Mouse (Mus musculus): ENCODE data around the gene Prdm11. TPM values are rescaled to one million over a fixed set of nuclear protein-coding genes. Genes with fewer than 3 reads are reported as not detected.

The Prdm11 gene
- polyA plus RNA-seq, 1 experiment from 2014 or later = 5.6 TPM

GRCm38 (mm10) chr2:92945824-92946598 is 100.0 kb downstream of the Prdm11 start:
- Histone ChIP-seq H3K27ac (ENCODE audit: poor library complexity, severe bottlenecking) (no peak overlapping the region), H3K36me3 (no peaks in the 10 kb centered on the region), H3K4me1 (replicated peaks) (peaks cover 18% of the 10 kb centered on the region), H3K27me3 (replicated peaks) (peaks cover 25% of the 10 kb centered on the region), H3K4me2 (no peak overlapping the region), H3K9ac (no peak overlapping the region), H3K4me3 (no peak overlapping the region), H3K9me3 (replicated peaks) (no peaks in the 10 kb centered on the region)
- no peak for ATAC-seq (ENCODE audit: insufficient number of reproducible peaks, low FRiP score)
- WGBS = 81% methylated on average over 11 of the region's 11 CpGs

GRCm38 (mm10) chr2:92945125-92945746 is 100.7 kb downstream of the Prdm11 start:
- no peak overlapping the region for H3K4me2 ChIP-seq
- 87% methylated on average over 11 of the region's 11 CpGs for WGBS
- H3K4me1 ChIP-seq (replicated peaks) = peaks cover 18% of the 10 kb centered on the region

GRCm38 (mm10) chr2:92944356-92944755 is 101.6 kb downstream of the Prdm11 start:
- no peak overlapping the region for H3K9ac ChIP-seq

More at GRCm38 (mm10) chr2:92945125-92945746, 100.7 kb downstream of the Prdm11 start:
- H3K27ac ChIP-seq (ENCODE audit: poor library complexity, severe bottlenecking) = no peak overlapping the region
- H3K9me3 ChIP-seq (replicated peaks) = no peaks in the 10 kb centered on the region
- no peak for ATAC-seq (ENCODE audit: insufficient number of reproducible peaks, low FRiP score)
- no peaks in the 10 kb centered on the region for H3K36me3 ChIP-seq
- H3K4me3 ChIP-seq = no peak overlapping the region
- peaks cover 20% of the 10 kb centered on the region; the same call in 1 of the 2 replicates for H3K27me3 ChIP-seq (replicated peaks)
- no peak overlapping the region for H3K9ac ChIP-seq

GRCm38 (mm10) chr2:92943406-92943805 is 102.6 kb downstream of the Prdm11 start:
- Histone ChIP-seq H3K4me1 (replicated peaks) (peaks cover 16% of the 10 kb centered on the region), H3K9ac (no peak overlapping the region), H3K27ac (ENCODE audit: poor library complexity, severe bottlenecking) (no peak overlapping the region), H3K4me3 (no peak overlapping the region), H3K36me3 (no peaks in the 10 kb centered on the region), H3K4me2 (no peak overlapping the region), H3K27me3 (replicated peaks) (peaks cover 20% of the 10 kb centered on the region; the same call in 1 of the 2 replicates), H3K9me3 (replicated peaks) (no peaks in the 10 kb centered on the region)
- 52% methylated on average over 3 of the region's 3 CpGs for WGBS
- ATAC-seq (ENCODE audit: insufficient number of reproducible peaks, low FRiP score) = no peak

More at GRCm38 (mm10) chr2:92944356-92944755, 101.6 kb downstream of the Prdm11 start:
- H3K4me1 ChIP-seq (replicated peaks) = peaks cover 18% of the 10 kb centered on the region
- 78% methylated on average over 3 of the region's 3 CpGs for WGBS
- H3K27ac ChIP-seq (ENCODE audit: poor library complexity, severe bottlenecking) = no peak overlapping the region
- no peak overlapping the region for H3K4me3 ChIP-seq
- H3K9me3 ChIP-seq (replicated peaks) = no peaks in the 10 kb centered on the region
- peaks cover 20% of the 10 kb centered on the region; the same call in 1 of the 2 replicates for H3K27me3 ChIP-seq (replicated peaks)
- ATAC-seq (ENCODE audit: insufficient number of reproducible peaks, low FRiP score) = no peak
- no peaks in the 10 kb centered on the region for H3K36me3 ChIP-seq
- H3K4me2 ChIP-seq = no peak overlapping the region

GRCm38 (mm10) chr2:92941463-92941862 is 104.5 kb downstream of the Prdm11 start:
- Histone ChIP-seq H3K9ac (no peak overlapping the region), H3K27me3 (replicated peaks) (0 out of 2 replicates have a peak, but pooled peaks cover 6% of the 10 kb centered on the region), H3K9me3 (replicated peaks) (no peaks in the 10 kb centered on the region), H3K4me3 (no peak overlapping the region), H3K4me2 (no peak overlapping the region), H3K27ac (ENCODE audit: poor library complexity, severe bottlenecking) (no peak overlapping the region), H3K4me1 (replicated peaks) (peaks cover 9% of the 10 kb centered on the region), H3K36me3 (no peaks in the 10 kb centered on the region)
- 79% methylated on average over 3 of the region's 3 CpGs for WGBS
- ATAC-seq (ENCODE audit: insufficient number of reproducible peaks, low FRiP score) = no peak

GRCm38 (mm10) chr2:92940963-92941362 is 105.0 kb downstream of the Prdm11 start:
- no peak for ATAC-seq (ENCODE audit: insufficient number of reproducible peaks, low FRiP score)
- Histone ChIP-seq H3K36me3 (no peaks in the 10 kb centered on the region), H3K4me3 (no peak overlapping the region), H3K27ac (ENCODE audit: poor library complexity, severe bottlenecking) (no peak overlapping the region), H3K9ac (no peak overlapping the region), H3K4me1 (replicated peaks) (peaks cover 9% of the 10 kb centered on the region), H3K27me3 (replicated peaks) (0 out of 2 replicates have a peak, but pooled peaks cover 3% of the 10 kb centered on the region), H3K9me3 (replicated peaks) (no peaks in the 10 kb centered on the region), H3K4me2 (no peak overlapping the region)
- 81% methylated on average over 9 of the region's 9 CpGs for WGBS

- Histone ChIP-seq H3K36me3 (no peaks in the 10 kb centered on the region), H3K4me2 (no peak overlapping the region), H3K4me3 (no peak overlapping the region), H3K9ac (no peak overlapping the region), H3K9me3 (replicated peaks) (no peaks in the 10 kb centered on the region), H3K27ac (ENCODE audit: poor library complexity, severe bottlenecking) (no peak overlapping the region), H3K27me3 (replicated peaks) (no peaks in the 10 kb centered on the region), H3K4me1 (replicated peaks) (peaks cover 11% of the 10 kb centered on the region)
- 94% methylated on average over 7 of the region's 7 CpGs for WGBS
- no peak for ATAC-seq (ENCODE audit: insufficient number of reproducible peaks, low FRiP score)
These were observed 107.1 kb downstream of the Prdm11 start for GRCm38 (mm10) chr2:92938827-92939226.

- 81% methylated on average over 5 of the region's 5 CpGs for WGBS
- H3K4me1 ChIP-seq (replicated peaks) = peaks cover 5% of the 10 kb centered on the region
- no peak overlapping the region for H3K4me2 ChIP-seq
- H3K4me3 ChIP-seq = no peak overlapping the region
- H3K36me3 ChIP-seq = no peaks in the 10 kb centered on the region
- no peaks in the 10 kb centered on the region for H3K9me3 ChIP-seq (replicated peaks)
- no peaks in the 10 kb centered on the region for H3K27me3 ChIP-seq (replicated peaks)
- ATAC-seq (ENCODE audit: insufficient number of reproducible peaks, low FRiP score) = no peak
- no peak overlapping the region for H3K27ac ChIP-seq (ENCODE audit: poor library complexity, severe bottlenecking)
- H3K9ac ChIP-seq = no peak overlapping the region
These were observed 107.9 kb downstream of the Prdm11 start for GRCm38 (mm10) chr2:92938063-92938462.

GRCm38 (mm10) chr2:92935483-92935882 is 110.5 kb downstream of the Prdm11 start:
- ATAC-seq (ENCODE audit: insufficient number of reproducible peaks, low FRiP score) = no peak
- H3K4me3 ChIP-seq = no peak overlapping the region
- H3K9ac ChIP-seq = no peak overlapping the region
- no peaks in the 10 kb centered on the region for H3K27me3 ChIP-seq (replicated peaks)
- WGBS = 63% methylated on average over 3 of the region's 3 CpGs
- H3K4me2 ChIP-seq = no peak overlapping the region
- H3K36me3 ChIP-seq = no peaks in the 10 kb centered on the region
- H3K4me1 ChIP-seq (replicated peaks) = peaks cover 4% of the 10 kb centered on the region; the same call in 1 of the 2 replicates
- no peak overlapping the region for H3K27ac ChIP-seq (ENCODE audit: poor library complexity, severe bottlenecking)
- no peaks in the 10 kb centered on the region for H3K9me3 ChIP-seq (replicated peaks)

- no peak for ATAC-seq (ENCODE audit: insufficient number of reproducible peaks, low FRiP score)
- no peak overlapping the region for H3K9ac ChIP-seq
- H3K27me3 ChIP-seq (replicated peaks) = no peaks in the 10 kb centered on the region
- H3K27ac ChIP-seq (ENCODE audit: poor library complexity, severe bottlenecking) = no peak overlapping the region
- H3K4me1 ChIP-seq (replicated peaks) = peaks cover 4% of the 10 kb centered on the region; the same call in 1 of the 2 replicates
- H3K4me3 ChIP-seq = no peak overlapping the region
- WGBS = 21% methylated on average over 10 of the region's 10 CpGs
- no peaks in the 10 kb centered on the region for H3K9me3 ChIP-seq (replicated peaks)
- no peak overlapping the region for H3K4me2 ChIP-seq
- no peaks in the 10 kb centered on the region for H3K36me3 ChIP-seq
These were observed 111.5 kb downstream of the Prdm11 start for GRCm38 (mm10) chr2:92934312-92934982.

GRCm38 (mm10) chr2:92933379-92933778 is 112.6 kb downstream of the Prdm11 start:
- Histone ChIP-seq H3K4me3 (no peak overlapping the region), H3K9me3 (replicated peaks) (no peaks in the 10 kb centered on the region), H3K27ac (ENCODE audit: poor library complexity, severe bottlenecking) (no peak overlapping the region), H3K36me3 (no peaks in the 10 kb centered on the region), H3K9ac (no peak overlapping the region), H3K27me3 (replicated peaks) (no peaks in the 10 kb centered on the region), H3K4me2 (no peak overlapping the region), H3K4me1 (replicated peaks) (peaks cover 4% of the 10 kb centered on the region; the same call in 1 of the 2 replicates)
- WGBS = 73% methylated on average over 6 of the region's 6 CpGs
- no peak for ATAC-seq (ENCODE audit: insufficient number of reproducible peaks, low FRiP score)
